Mouse (Mus musculus) naive thymus-derived CD4-positive, alpha-beta T cell, adult 2 months (primary cell): ENCODE data around the gene Cers5.
"Not testable (repeated sequence)": the region's sequence is repeated elsewhere in the genome, so short reads cannot be mapped to it uniquely, and the experiment has no call there.

ENCODE experiments used
- DNase-seq: peaks from one replicate; pipeline ENCODE4 v3.0.0-alpha.2; 2011; ENCODE audit warnings: low read depth

The Cers5 gene

GRCm38 (mm10) chr15:99708176-99708575, 64.5 kb downstream of the Cers5 start:
- DNase-seq: no peak

- DNase-seq: peak; percentile 80
Measured at GRCm38 (mm10) chr15:99705440-99706048, 67.1 kb downstream of the Cers5 start, which contains the start of gene Gm17349. Gene Gm17349, minus strand, starts transcription at chr15:99705490.

- no peak for DNase-seq
Measured at GRCm38 (mm10) chr15:99704881-99705280, 67.8 kb downstream of the Cers5 start.

GRCm38 (mm10) chr15:99704041-99704681, 68.5 kb downstream of the Cers5 start:
- no peak for DNase-seq

GRCm38 (mm10) chr15:99703676-99704040, 69.0 kb downstream of the Cers5 start:
- DNase-seq: no peak

- DNase-seq: no peak
Measured at GRCm38 (mm10) chr15:99703104-99703503, 69.6 kb downstream of the Cers5 start.

- DNase-seq: peak; percentile 96
Measured at GRCm38 (mm10) chr15:99701999-99702900, 70.4 kb downstream of the Cers5 start, which contains the start of gene Smarcd1. Gene Smarcd1, plus strand, starts transcription at chr15:99702129.

GRCm38 (mm10) chr15:99701640-99701998, 71.1 kb downstream of the Cers5 start:
- not testable (repeated sequence) for DNase-seq

- no peak for DNase-seq
Measured at GRCm38 (mm10) chr15:99700219-99701106, 72.2 kb downstream of the Cers5 start.

GRCm38 (mm10) chr15:99699715-99700114, 73.0 kb downstream of the Cers5 start:
- no peak for DNase-seq

GRCm38 (mm10) chr15:99698533-99699085, 74.1 kb downstream of the Cers5 start:
- DNase-seq: no peak

- no peak for DNase-seq
Measured at GRCm38 (mm10) chr15:99697309-99697708, 75.4 kb downstream of the Cers5 start.

GRCm38 (mm10) chr15:99691976-99692375, 80.7 kb downstream of the Cers5 start:
- no peak for DNase-seq

GRCm38 (mm10) chr15:99690924-99691323, 81.8 kb downstream of the Cers5 start:
- no peak for DNase-seq

GRCm38 (mm10) chr15:99688712-99689111, 84.0 kb downstream of the Cers5 start:
- DNase-seq: peak; percentile 66
